Mouse (Mus musculus): ENCODE measurements at regions not wholly inside any gene's neighbourhood (a gene's known extent, or its start where the extent isn't known, plus 50 kb on each side); places are given as distances from the start of the nearest gene placed in this dataset.

- H3K4me3 ChIP-seq: no peak overlapping the region
- no peak overlapping the region for H3K9ac ChIP-seq
- H3K4me2 ChIP-seq: no peak overlapping the region
- H3K27me3 ChIP-seq (replicated peaks): no peaks in the 10 kb centered on the region
- H3K9me3 ChIP-seq: no peaks in the 10 kb centered on the region
- no peaks in the 10 kb centered on the region for H3K36me3 ChIP-seq
- 73% methylated on average over 2 of the region's 2 CpGs for WGBS
- no peak for ATAC-seq (ENCODE audit: extremely low read depth, insufficient number of reproducible peaks, low FRiP score, low TSS enrichment)
- H3K4me1 ChIP-seq: no peaks in the 10 kb centered on the region
- H3K27ac ChIP-seq (replicated peaks): no peak overlapping the region
Measured at GRCm38 (mm10) chr6:66291576-66291975, 243.6 kb upstream of the Mad2l1 start.

- H3K4me3 ChIP-seq: no peak overlapping the region
- H3K9me3 ChIP-seq: no peaks in the 10 kb centered on the region
- no peaks in the 10 kb centered on the region for H3K27me3 ChIP-seq (replicated peaks)
- no peaks in the 10 kb centered on the region for H3K36me3 ChIP-seq
- H3K27ac ChIP-seq (replicated peaks): no peak overlapping the region
- H3K4me2 ChIP-seq: no peak overlapping the region
- H3K9ac ChIP-seq: no peak overlapping the region
- no peak for ATAC-seq (ENCODE audit: extremely low read depth, insufficient number of reproducible peaks, low FRiP score, low TSS enrichment)
- H3K4me1 ChIP-seq: no peaks in the 10 kb centered on the region
- WGBS: 84% methylated on average over 4 of the region's 4 CpGs
Measured at GRCm38 (mm10) chr6:66298056-66298455, 237.1 kb upstream of the Mad2l1 start.

- H3K9me3 ChIP-seq: no peaks in the 10 kb centered on the region
- H3K27me3 ChIP-seq (replicated peaks): no peaks in the 10 kb centered on the region
- H3K4me3 ChIP-seq: no peak overlapping the region
- no peaks in the 10 kb centered on the region for H3K36me3 ChIP-seq
- no peak overlapping the region for H3K4me2 ChIP-seq
- ATAC-seq (ENCODE audit: extremely low read depth, insufficient number of reproducible peaks, low FRiP score, low TSS enrichment): no peak
- H3K9ac ChIP-seq: no peak overlapping the region
- H3K4me1 ChIP-seq: no peaks in the 10 kb centered on the region
- no peak overlapping the region for H3K27ac ChIP-seq (replicated peaks)
Measured at GRCm38 (mm10) chr6:66300189-66300588, 235.0 kb upstream of the Mad2l1 start.

DNA sequence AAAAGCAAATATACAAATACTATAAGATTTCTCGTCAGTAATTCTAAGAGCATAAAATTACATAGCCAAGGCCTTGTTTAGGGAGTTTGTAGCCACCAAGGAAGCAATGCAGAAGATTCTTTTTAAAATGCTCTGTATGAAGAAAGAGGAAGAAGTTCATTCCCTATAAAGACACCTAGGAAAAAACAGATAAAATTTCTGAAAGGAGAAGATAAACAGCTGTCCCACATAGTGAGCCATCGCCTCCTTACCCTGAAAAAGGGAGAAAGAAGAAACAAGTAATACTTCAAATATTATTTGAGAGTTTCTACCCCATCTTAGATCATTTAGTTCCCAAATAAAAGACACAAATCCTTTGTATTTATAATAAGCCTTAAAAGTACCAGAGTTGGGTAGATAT, 190.3 kb upstream of the Mad2l1 start:
- Histone ChIP-seq H3K4me3 (no peak overlapping the region), H3K4me1 (peaks cover 15% of the 10 kb centered on the region), H3K27ac (replicated peaks) (no peak overlapping the region), H3K9me3 (no peaks in the 10 kb centered on the region), H3K36me3 (no peaks in the 10 kb centered on the region), H3K9ac (no peak overlapping the region), H3K4me2 (no peak overlapping the region), H3K27me3 (replicated peaks) (no peaks in the 10 kb centered on the region)
- 77% methylated on average over 2 of the region's 2 CpGs for WGBS
- ATAC-seq (ENCODE audit: extremely low read depth, insufficient number of reproducible peaks, low FRiP score, low TSS enrichment): no peak

- H3K4me3 ChIP-seq: no peak overlapping the region
- no peaks in the 10 kb centered on the region for H3K4me1 ChIP-seq
- no peak for ATAC-seq (ENCODE audit: extremely low read depth, insufficient number of reproducible peaks, low FRiP score, low TSS enrichment)
- H3K9ac ChIP-seq: no peak overlapping the region
- H3K27me3 ChIP-seq (replicated peaks): no peaks in the 10 kb centered on the region
- H3K9me3 ChIP-seq: no peaks in the 10 kb centered on the region
- H3K27ac ChIP-seq (replicated peaks): no peak overlapping the region
- H3K36me3 ChIP-seq: no peaks in the 10 kb centered on the region
- H3K4me2 ChIP-seq: no peak overlapping the region
- 73% methylated on average over 2 of the region's 2 CpGs for WGBS
Measured at GRCm38 (mm10) chr6:66347356-66347755, 187.8 kb upstream of the Mad2l1 start.

DNA sequence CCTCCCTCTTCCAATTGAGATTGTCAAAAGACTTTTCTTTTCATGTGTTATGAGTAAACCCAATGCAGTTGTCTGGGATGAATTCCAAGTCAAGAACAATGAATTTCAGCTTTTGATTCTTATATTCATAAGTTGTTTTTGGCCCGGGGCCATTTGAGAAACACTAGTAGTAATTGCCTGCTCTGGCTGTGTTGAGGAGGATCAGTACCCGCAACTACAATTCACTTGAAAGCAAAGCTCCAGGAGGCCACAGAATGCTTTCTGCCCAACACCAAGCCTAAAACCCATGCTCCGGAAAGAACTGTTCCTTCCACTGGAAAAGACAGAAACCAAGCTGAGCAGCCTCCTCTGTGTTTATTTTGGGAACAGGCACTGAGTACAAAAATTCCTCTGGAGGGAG, 174.1 kb upstream of the Mad2l1 start:
- H3K4me2 ChIP-seq: no peak overlapping the region
- 48% methylated on average over 3 of the region's 3 CpGs for WGBS

GRCm38 (mm10) chr6:66367263-66367662, 167.9 kb upstream of the Mad2l1 start:
- Histone ChIP-seq H3K27ac (replicated peaks) (peak overlapping the region; percentile 42; the same call in 1 of the 2 replicates), H3K36me3 (no peaks in the 10 kb centered on the region), H3K27me3 (replicated peaks) (no peaks in the 10 kb centered on the region), H3K4me1 (peaks cover 17% of the 10 kb centered on the region), H3K4me3 (no peak overlapping the region), H3K4me2 (no peak overlapping the region), H3K9ac (no peak overlapping the region), H3K9me3 (no peaks in the 10 kb centered on the region)
- no peak for ATAC-seq (ENCODE audit: extremely low read depth, insufficient number of reproducible peaks, low FRiP score, low TSS enrichment)

More for the DNA sequence above, 174.1 kb upstream of the Mad2l1 start:
- Histone ChIP-seq H3K4me3 (no peak overlapping the region), H3K27me3 (replicated peaks) (no peaks in the 10 kb centered on the region), H3K9ac (no peak overlapping the region), H3K4me1 (peaks cover 22% of the 10 kb centered on the region), H3K27ac (replicated peaks) (peak overlapping the region; percentile 48; the same call in 1 of the 2 replicates), H3K9me3 (no peaks in the 10 kb centered on the region), H3K36me3 (no peaks in the 10 kb centered on the region)
- no peak; the same call in 1 of the 2 replicates for ATAC-seq (ENCODE audit: extremely low read depth, insufficient number of reproducible peaks, low FRiP score, low TSS enrichment)

DNA sequence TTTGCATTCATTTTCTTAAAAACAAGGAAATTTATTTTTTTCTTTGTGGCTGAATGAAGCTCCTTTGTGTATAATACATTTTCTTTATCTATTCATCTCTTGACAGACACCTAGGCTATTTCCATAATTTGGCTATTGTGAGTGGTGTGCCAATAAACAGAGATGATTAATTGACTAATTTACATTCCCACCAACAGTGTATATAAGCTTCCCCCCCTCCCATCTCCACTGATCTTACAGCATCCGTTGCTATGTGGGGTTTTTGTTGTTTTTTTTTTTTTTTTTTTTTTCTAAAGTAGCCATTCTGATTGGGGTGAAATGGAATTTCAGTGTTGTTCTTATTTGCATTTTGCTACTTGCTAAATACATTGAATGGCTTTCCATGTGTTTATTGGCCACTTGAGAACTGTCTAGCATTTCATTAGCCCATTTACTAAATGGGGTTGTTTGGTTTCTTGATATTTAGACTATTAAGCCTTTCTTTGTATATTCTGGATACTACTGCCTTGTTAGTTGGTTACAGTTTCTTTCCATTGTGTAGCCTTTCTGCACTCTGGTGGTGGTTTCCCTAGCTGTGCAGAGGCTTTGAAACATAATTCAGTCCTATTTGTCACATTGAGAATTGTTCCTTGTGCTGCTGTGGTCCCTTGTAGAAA, 153.8 kb upstream of the Mad2l1 start:
- Histone ChIP-seq H3K4me3 (no peak overlapping the region), H3K4me1 (no peaks in the 10 kb centered on the region), H3K27ac (replicated peaks) (no peak overlapping the region), H3K36me3 (no peaks in the 10 kb centered on the region), H3K9ac (no peak overlapping the region), H3K9me3 (no peaks in the 10 kb centered on the region), H3K4me2 (no peak overlapping the region), H3K27me3 (replicated peaks) (no peaks in the 10 kb centered on the region)
- 54% methylated on average over 1 of the region's 1 CpGs for WGBS
- ATAC-seq (ENCODE audit: extremely low read depth, insufficient number of reproducible peaks, low FRiP score, low TSS enrichment): no peak

DNA sequence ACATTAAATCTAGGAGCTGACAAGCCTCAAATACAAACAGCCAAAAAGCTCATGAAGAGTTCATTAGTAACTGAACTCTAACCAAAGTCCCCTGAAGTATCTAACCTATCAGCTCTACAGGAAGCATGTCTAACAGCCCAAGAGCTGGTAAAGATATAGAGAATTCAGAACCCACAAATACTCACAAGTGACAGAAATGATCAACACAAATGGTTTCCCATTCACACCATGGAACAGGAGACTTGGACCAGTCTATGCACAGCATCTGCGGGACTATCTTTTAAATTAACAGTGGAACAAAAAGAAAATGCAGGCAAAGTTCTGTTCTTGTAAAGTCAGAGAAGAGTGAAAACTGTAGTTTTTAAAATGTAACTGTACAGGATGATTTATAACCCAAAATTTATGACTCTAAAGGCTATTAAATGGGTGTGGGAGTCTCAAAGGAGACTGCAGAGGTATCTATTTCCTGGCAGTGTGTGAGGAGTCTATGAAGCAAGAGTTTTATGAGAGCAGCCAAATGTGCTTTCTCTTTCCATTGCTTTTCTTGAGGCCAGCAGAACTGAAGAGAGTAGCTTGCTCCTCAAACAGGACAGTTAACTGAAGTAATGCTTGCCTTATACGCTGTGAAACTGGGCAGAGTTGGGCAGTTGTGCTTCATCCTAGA, 152.7 kb upstream of the Mad2l1 start:
- no peaks in the 10 kb centered on the region for H3K4me1 ChIP-seq
- no peak overlapping the region for H3K9ac ChIP-seq
- H3K36me3 ChIP-seq: no peaks in the 10 kb centered on the region
- WGBS: 81% methylated on average over 2 of the region's 2 CpGs
- H3K9me3 ChIP-seq: no peaks in the 10 kb centered on the region
- H3K27me3 ChIP-seq (replicated peaks): no peaks in the 10 kb centered on the region
- H3K4me3 ChIP-seq: no peak overlapping the region
- ATAC-seq (ENCODE audit: extremely low read depth, insufficient number of reproducible peaks, low FRiP score, low TSS enrichment): no peak
- H3K27ac ChIP-seq (replicated peaks): no peak overlapping the region
- H3K4me2 ChIP-seq: no peak overlapping the region

DNA sequence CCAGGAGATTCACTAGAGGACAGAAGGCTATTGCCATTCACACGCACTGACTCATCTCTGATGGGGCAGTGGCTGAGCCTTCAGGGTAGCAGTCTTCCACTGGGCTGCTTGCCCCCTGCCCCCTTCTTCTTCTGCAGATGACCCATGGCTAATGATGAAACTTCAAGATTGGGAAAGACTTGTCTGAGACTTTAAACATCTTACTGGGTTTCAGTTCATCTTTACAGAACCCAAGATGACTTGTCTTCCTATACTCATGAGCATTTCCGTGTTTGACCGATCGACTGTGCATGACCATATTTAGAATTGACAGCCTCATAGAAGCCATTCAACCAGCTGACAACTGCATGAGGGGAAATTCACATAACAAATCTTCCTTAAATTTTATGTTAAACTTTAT, 140.0 kb upstream of the Mad2l1 start:
- 82% methylated on average over 4 of the region's 4 CpGs for WGBS
- Histone ChIP-seq H3K4me2 (no peak overlapping the region), H3K27me3 (replicated peaks) (no peaks in the 10 kb centered on the region)

DNA sequence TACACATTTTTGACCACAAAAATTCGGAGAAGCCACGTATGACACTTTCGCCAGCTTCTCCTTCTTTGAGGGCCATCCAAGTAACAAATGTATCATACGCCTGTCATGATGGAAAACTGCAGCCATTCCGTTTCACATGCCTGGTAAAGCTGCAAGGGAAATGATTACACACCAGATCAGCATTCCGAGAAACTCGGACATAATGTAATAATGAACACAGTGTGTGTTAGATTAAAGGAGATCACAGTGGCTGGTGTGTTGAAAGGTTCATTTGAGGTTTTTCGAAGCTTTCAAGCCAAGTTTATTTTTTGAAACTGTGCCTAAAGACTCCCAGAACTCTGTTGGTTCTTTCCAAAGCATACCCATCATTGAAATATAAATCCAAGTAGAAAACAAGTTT, 137.8 kb upstream of the Mad2l1 start:
- Histone ChIP-seq H3K9ac (no peak overlapping the region), H3K9me3 (no peaks in the 10 kb centered on the region), H3K27me3 (replicated peaks) (no peaks in the 10 kb centered on the region), H3K36me3 (no peaks in the 10 kb centered on the region), H3K4me1 (peaks cover 10% of the 10 kb centered on the region; the same call in 1 of the 2 replicates), H3K4me3 (no peak overlapping the region), H3K27ac (replicated peaks) (no peak overlapping the region), H3K4me2 (no peak overlapping the region)
- ATAC-seq (ENCODE audit: extremely low read depth, insufficient number of reproducible peaks, low FRiP score, low TSS enrichment): no peak
- WGBS: 73% methylated on average over 8 of the region's 8 CpGs

More for the DNA sequence above, 140.0 kb upstream of the Mad2l1 start:
- no peak overlapping the region for H3K9ac ChIP-seq
- no peak for ATAC-seq (ENCODE audit: extremely low read depth, insufficient number of reproducible peaks, low FRiP score, low TSS enrichment)
- no peaks in the 10 kb centered on the region for H3K36me3 ChIP-seq
- no peaks in the 10 kb centered on the region for H3K4me1 ChIP-seq
- no peak overlapping the region for H3K4me3 ChIP-seq
- no peaks in the 10 kb centered on the region for H3K9me3 ChIP-seq
- no peak overlapping the region for H3K27ac ChIP-seq (replicated peaks)

DNA sequence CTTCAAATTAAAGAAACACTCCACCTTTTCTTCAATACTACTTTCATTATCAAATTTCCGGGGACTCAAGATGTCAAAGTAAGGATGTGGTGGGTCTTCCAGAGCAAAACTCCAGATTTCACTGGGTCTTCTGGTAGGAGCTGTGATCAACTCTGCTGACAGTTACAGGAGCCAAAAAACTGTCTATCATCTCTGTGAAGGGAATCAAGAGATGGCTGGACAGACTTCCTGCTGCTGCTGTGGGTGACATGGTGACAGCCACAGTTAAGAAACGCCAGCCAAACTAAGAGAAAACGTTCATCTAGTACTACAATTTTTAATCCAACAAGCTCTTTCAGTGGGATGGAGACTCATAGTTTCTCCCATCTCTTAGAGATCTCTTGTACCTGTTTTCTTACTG, 136.5 kb upstream of the Mad2l1 start:
- Histone ChIP-seq H3K27ac (replicated peaks) (no peak overlapping the region), H3K9ac (no peak overlapping the region), H3K36me3 (no peaks in the 10 kb centered on the region), H3K9me3 (no peaks in the 10 kb centered on the region), H3K4me3 (no peak overlapping the region), H3K4me2 (no peak overlapping the region), H3K4me1 (peaks cover 10% of the 10 kb centered on the region; the same call in 1 of the 2 replicates), H3K27me3 (replicated peaks) (no peaks in the 10 kb centered on the region)
- WGBS: 51% methylated on average over 3 of the region's 3 CpGs
- no peak for ATAC-seq (ENCODE audit: extremely low read depth, insufficient number of reproducible peaks, low FRiP score, low TSS enrichment)

Data from heart, embryonic 13.5 days (tissue).